Mouse (Mus musculus): ENCODE data around the gene Krt27. TPM values are rescaled to one million over a fixed set of nuclear protein-coding genes. Genes with fewer than 3 reads are reported as not detected.

The Krt27 gene
- polyA plus RNA-seq, 1 experiment, result not detected

DNA sequence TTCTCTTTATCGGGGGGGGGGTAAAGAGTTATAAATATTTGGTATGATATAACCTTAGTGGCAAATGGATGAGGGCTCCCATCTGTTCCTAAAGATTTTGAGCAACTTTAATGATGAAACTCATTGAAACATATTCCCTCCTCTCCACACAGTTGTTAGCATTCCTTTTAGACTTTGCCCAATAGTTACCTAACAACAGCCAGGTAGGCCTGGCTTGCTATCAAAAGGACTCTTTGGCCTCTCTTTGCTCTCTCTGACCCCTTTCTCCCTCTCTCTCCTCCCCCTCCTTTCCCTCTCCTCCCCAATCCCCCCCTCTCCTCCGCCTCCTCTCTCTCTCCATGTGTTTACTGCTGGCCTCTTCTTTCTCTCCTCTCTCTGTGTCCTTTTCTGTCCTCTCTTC, 36.3 kb downstream of the Krt27 start:
- TF ChIP-seq CTCF (IDR thresholded peaks at IDR 0.05; ENCODE audit: insufficient read depth, low read depth, low read length) (no peak), POLR2A (IDR thresholded peaks at IDR 0.05; ENCODE audit: insufficient read depth, low read depth, low read length) (no peak)
- 92% methylated on average over 2 of the region's 2 CpGs for WGBS

DNA sequence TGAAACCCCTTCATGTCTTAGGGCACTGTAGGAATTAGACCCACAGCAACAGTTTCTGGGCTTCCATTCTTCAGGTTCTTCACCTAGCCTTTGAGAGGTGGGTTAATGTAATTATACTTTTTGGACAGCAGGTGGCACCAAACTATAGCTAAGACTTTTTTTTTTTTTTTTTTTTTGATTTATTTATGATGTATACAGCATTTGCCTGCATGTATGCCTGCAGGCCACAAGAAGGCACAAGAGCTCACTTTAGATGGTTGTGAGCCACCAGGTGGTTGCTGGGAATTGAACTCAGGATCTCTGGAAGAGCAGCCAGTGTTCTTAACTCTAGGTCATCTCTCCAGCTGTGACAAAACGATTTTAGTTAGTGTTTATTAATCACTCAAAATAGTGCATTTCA, 40.0 kb downstream of the Krt27 start:
- Histone ChIP-seq H3K27ac (ENCODE audit: insufficient read depth, low read depth, low read length) (no peak overlapping the region), H3K4me1 (ENCODE audit: control insufficient read depth, insufficient read depth, low read length) (no peaks in the 10 kb centered on the region), H3K4me3 (ENCODE audit: insufficient read depth, low read depth, low read length) (no peak overlapping the region)
- TF ChIP-seq POLR2A (IDR thresholded peaks at IDR 0.05; ENCODE audit: insufficient read depth, low read depth, low read length), result no peak
- no peak for TF ChIP-seq CTCF (IDR thresholded peaks at IDR 0.05; ENCODE audit: insufficient read depth, low read depth, low read length)
- 83% methylated on average over 1 of the region's 1 CpGs for WGBS

More for the DNA sequence above, 36.3 kb downstream of the Krt27 start:
- H3K27ac ChIP-seq (ENCODE audit: insufficient read depth, low read depth, low read length), result no peak overlapping the region
- no peak overlapping the region for H3K4me3 ChIP-seq (ENCODE audit: insufficient read depth, low read depth, low read length)
- H3K4me1 ChIP-seq (ENCODE audit: control insufficient read depth, insufficient read depth, low read length), result no peaks in the 10 kb centered on the region

DNA sequence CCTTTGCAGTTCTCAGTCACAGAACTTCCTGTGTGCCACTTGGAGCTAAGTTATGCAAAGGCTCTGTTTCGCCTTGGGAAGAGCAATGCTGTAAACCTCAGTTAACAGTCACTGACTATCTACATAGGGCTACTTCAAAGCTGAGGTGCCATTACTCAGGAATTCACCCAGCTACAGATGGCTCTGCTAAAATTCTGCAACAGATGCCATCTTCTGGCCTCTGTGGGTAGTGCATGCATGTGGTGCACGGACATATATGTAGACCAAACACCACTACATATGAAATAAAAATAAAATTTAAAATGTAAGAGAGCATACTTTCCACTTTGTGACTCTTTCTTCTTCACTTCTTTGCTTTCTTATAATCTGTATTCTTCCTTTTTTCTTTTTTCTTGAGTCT, 43.3 kb downstream of the Krt27 start:
- TF ChIP-seq CTCF (IDR thresholded peaks at IDR 0.05; ENCODE audit: insufficient read depth, low read depth, low read length) (no peak), POLR2A (IDR thresholded peaks at IDR 0.05; ENCODE audit: insufficient read depth, low read depth, low read length) (no peak)
- Histone ChIP-seq H3K4me1 (ENCODE audit: control insufficient read depth, insufficient read depth, low read length) (no peaks in the 10 kb centered on the region), H3K4me3 (ENCODE audit: insufficient read depth, low read depth, low read length) (no peak overlapping the region), H3K27ac (ENCODE audit: insufficient read depth, low read depth, low read length) (no peak overlapping the region)
- 26% methylated on average over 2 of the region's 2 CpGs for WGBS

Other genes starting within 250 kb of the Krt27 start
- not detected in 2 replicates for gene Ccr7, start 196.0 kb downstream of the Krt27 start, polyA plus RNA-seq (2012; ENCODE audit: insufficient read depth, insufficient read length, low replicate concordance, missing spikeins)
- gene Smarce1, start 120.1 kb downstream of the Krt27 start, polyA plus RNA-seq (2012; ENCODE audit: insufficient read depth, insufficient read length, low replicate concordance, missing spikeins), result 488 TPM in 1 of 2 replicates, not detected in the other
- gene Krt222, start 107.0 kb downstream of the Krt27 start, polyA plus RNA-seq (2012; ENCODE audit: insufficient read depth, insufficient read length, low replicate concordance, missing spikeins), result not detected in 2 replicates
- not detected in 2 replicates for gene Krt24, start 65.8 kb downstream of the Krt27 start, polyA plus RNA-seq (2012; ENCODE audit: insufficient read depth, insufficient read length, low replicate concordance, missing spikeins)
- gene Krt25, start 28.2 kb downstream of the Krt27 start, polyA plus RNA-seq (2012; ENCODE audit: insufficient read depth, insufficient read length, low replicate concordance, missing spikeins), result not detected in 2 replicates
- not detected in 2 replicates for gene Krt26, start 13.1 kb downstream of the Krt27 start, polyA plus RNA-seq (2012; ENCODE audit: insufficient read depth, insufficient read length, low replicate concordance, missing spikeins)
- not detected in 2 replicates for gene Krt28, start 23.8 kb upstream of the Krt27 start, polyA plus RNA-seq (2012; ENCODE audit: insufficient read depth, insufficient read length, low replicate concordance, missing spikeins)
- not detected in 2 replicates for gene Krt10, start 38.3 kb upstream of the Krt27 start, polyA plus RNA-seq (2012; ENCODE audit: insufficient read depth, insufficient read length, low replicate concordance, missing spikeins)
- gene Krt12, start 71.2 kb upstream of the Krt27 start, polyA plus RNA-seq (2012; ENCODE audit: insufficient read depth, insufficient read length, low replicate concordance, missing spikeins), result not detected in 2 replicates
- gene Krt20, start 87.0 kb upstream of the Krt27 start, polyA plus RNA-seq (2012; ENCODE audit: insufficient read depth, insufficient read length, low replicate concordance, missing spikeins), result not detected in 2 replicates
- not detected in 2 replicates for gene Krt23, start 142.0 kb upstream of the Krt27 start, polyA plus RNA-seq (2012; ENCODE audit: insufficient read depth, insufficient read length, low replicate concordance, missing spikeins)
- gene Krt39, start 170.2 kb upstream of the Krt27 start, polyA plus RNA-seq (2012; ENCODE audit: insufficient read depth, insufficient read length, low replicate concordance, missing spikeins), result not detected in 2 replicates
- gene Krt40, start 192.1 kb upstream of the Krt27 start, polyA plus RNA-seq (2012; ENCODE audit: insufficient read depth, insufficient read length, low replicate concordance, missing spikeins), result not detected in 2 replicates
- not detected in 2 replicates for gene Krtap3-3, start 199.8 kb upstream of the Krt27 start, polyA plus RNA-seq (2012; ENCODE audit: insufficient read depth, insufficient read length, low replicate concordance, missing spikeins)
- gene Krtap3-2, start 205.7 kb upstream of the Krt27 start, polyA plus RNA-seq (2012; ENCODE audit: insufficient read depth, insufficient read length, low replicate concordance, missing spikeins), result not detected in 2 replicates
- not detected in 2 replicates for gene Gm11939, start 208.4 kb upstream of the Krt27 start, polyA plus RNA-seq (2012; ENCODE audit: insufficient read depth, insufficient read length, low replicate concordance, missing spikeins)
- not detected in 2 replicates for gene Krtap3-1, start 215.5 kb upstream of the Krt27 start, polyA plus RNA-seq (2012; ENCODE audit: insufficient read depth, insufficient read length, low replicate concordance, missing spikeins)
- gene Krtap1-5, start 229.9 kb upstream of the Krt27 start, polyA plus RNA-seq (2012; ENCODE audit: insufficient read depth, insufficient read length, low replicate concordance, missing spikeins), result not detected in 2 replicates
- not detected in 2 replicates for gene Krtap1-4, start 232.6 kb upstream of the Krt27 start, polyA plus RNA-seq (2012; ENCODE audit: insufficient read depth, insufficient read length, low replicate concordance, missing spikeins)
- gene Krtap1-3, start 240.2 kb upstream of the Krt27 start, polyA plus RNA-seq (2012; ENCODE audit: insufficient read depth, insufficient read length, low replicate concordance, missing spikeins), result not detected in 2 replicates
- not detected in 2 replicates for gene Krtap9-3, start 247.0 kb upstream of the Krt27 start, polyA plus RNA-seq (2012; ENCODE audit: insufficient read depth, insufficient read length, low replicate concordance, missing spikeins)